18 mouse cellular contexts compared by ENCODE assay signal in the genomic region with DNA sequence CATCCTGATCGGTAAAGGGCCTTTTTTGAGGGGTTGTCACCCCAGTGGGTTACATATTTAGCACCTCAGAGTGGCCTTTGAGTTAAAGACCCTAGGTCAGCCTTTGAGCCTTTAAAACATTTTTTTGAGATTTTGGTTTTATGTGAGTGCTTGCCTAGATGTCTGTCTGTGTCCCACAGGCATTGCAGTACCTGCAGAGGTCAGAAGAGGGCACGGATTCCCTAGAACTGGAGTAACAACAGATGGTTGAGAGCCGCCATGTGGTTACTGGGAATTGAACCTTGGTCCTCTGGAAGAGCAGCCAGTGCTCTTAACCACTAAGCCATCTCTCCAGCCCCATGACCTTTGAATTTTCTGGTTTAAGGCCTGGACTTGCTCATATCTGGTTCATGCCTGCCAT. TPM values are rescaled to one million over a fixed set of nuclear protein-coding genes. Genes with fewer than 3 reads are reported as not detected.
DNase-seq lines count a peak whose midpoint lies in the region; ATAC-seq and TF ChIP-seq lines count a peak whose summit lies in the region.
"Had no signal": no experiment of that assay in that cellular context is flagged by ENCODE, and none has a peak within 500 bp of the region (broad histone marks: within the 10 kb centered on the region; RNA-seq: fewer than 3 reads in every experiment).

No protein-coding gene starts in this region.

- in situ Hi-C loops in CH12.LX (cut with MboI; ENCODE audit: low pct_ligation_motif_present, low pct_unique_long_range_greater_than_20kb, low sequenced_read_pairs): no loop called here

- H3K36me3 ChIP-seq in liver, embryonic 14.5 days (replicated peaks; ENCODE audit: control insufficient read depth, insufficient read depth, low read depth): no peaks in the 10 kb centered on the region
- H3K36me3 ChIP-seq in liver, embryonic 11.5 days (ENCODE audit: control insufficient read depth, insufficient read depth, low read length): no peaks in the 10 kb centered on the region
- H3K36me3 ChIP-seq in CH12.LX (replicated peaks in 1 of 2; ENCODE audit: control insufficient read depth in 1 of 2, insufficient read depth in 1 of 2, low read length in 1 of 2) (no peaks in the 10 kb centered on the region), G1E (replicated peaks) (no peaks in the 10 kb centered on the region), macrophage (ENCODE audit: inconsistent target) (no peaks in the 10 kb centered on the region)
- no peaks in the 10 kb centered on the region for H3K36me3 ChIP-seq in forebrain, embryonic 11.5 days (ENCODE audit: control insufficient read depth, insufficient read depth, low read length)
- H3K36me3 ChIP-seq: heart, embryonic 10.5 days; limb, embryonic 10.5 days; midbrain, embryonic 12.5 days had no signal

- dilution Hi-C loops in CH12.LX (cut with MboI; ENCODE audit: extremely low pct_ligation_motif_present, extremely low pct_unique_long_range_greater_than_20kb, low sequenced_read_pairs): no loop called here

- no peak for ATAC-seq in liver, embryonic 14.5 days (ENCODE audit: insufficient read depth)
- ATAC-seq in liver, embryonic 11.5 days (replicated peaks; ENCODE audit: low FRiP score): no peak
- ATAC-seq in G1E (ENCODE audit: extremely low read depth, insufficient number of reproducible peaks, low FRiP score, poor library complexity, severe bottlenecking): no peak; the same call in 1 of the 2 replicates
- no peak for ATAC-seq in forebrain, embryonic 11.5 days (replicated peaks; ENCODE audit: low FRiP score)
- ATAC-seq: forebrain, postnatal 0 days; inflammation-experienced regulatory T-cells, adult 6 months had no signal

- H3K4me2 ChIP-seq in liver, embryonic 14.5 days (ENCODE audit: low read depth): no peak overlapping the region
- H3K4me2 ChIP-seq in liver, embryonic 11.5 days: no peak overlapping the region
- H3K4me2 ChIP-seq in CH12.LX (ENCODE audit: insufficient read depth, low read depth, poor library complexity, severe bottlenecking): no peak overlapping the region
- no peak overlapping the region for H3K4me2 ChIP-seq in forebrain, embryonic 11.5 days (ENCODE audit: low read depth, low read length, severe bottlenecking)
- H3K4me2 ChIP-seq: midbrain, embryonic 12.5 days had no signal

- no peak for DNase-seq in liver, embryonic 14.5 days (ENCODE audit: low read depth in 3 of 3, low spot score in 3 of 3)
- DNase-seq in liver, embryonic 11.5 days (ENCODE audit: low spot score): no peak
- DNase-seq in CH12.LX (ENCODE audit: extremely low read depth): peak; percentile 15
- DNase-seq in G1E (ENCODE audit: low spot score): no peak
- no peak for DNase-seq in frontal cortex, adult 2 months (ENCODE audit: extremely low spot score in 1 of 2, low spot score in 1 of 2)
- no peak for DNase-seq in right cerebral cortex, postnatal 14 days
- no peak for DNase-seq in forebrain, embryonic 11.5 days (ENCODE audit: low spot score)
- DNase-seq: adrenal gland, adult 2 months; cerebellum, adult 9-11 months; forebrain, postnatal 0 days; gastrocnemius, postnatal 10 days; heart, postnatal 36 days; kidney, postnatal 14 days had no signal

- H3K27ac ChIP-seq in liver, embryonic 14.5 days: no peak overlapping the region
- no peak overlapping the region for H3K27ac ChIP-seq in liver, embryonic 11.5 days (ENCODE audit: low read depth, low read length)
- H3K27ac ChIP-seq in CH12.LX (ENCODE audit: insufficient read depth, low read depth) (no peak overlapping the region), macrophage (peak overlapping the region; percentile 63)
- no peak overlapping the region for H3K27ac ChIP-seq in forebrain, embryonic 11.5 days (ENCODE audit: low read depth, low read length)
- H3K27ac ChIP-seq: heart, embryonic 10.5 days; limb, embryonic 10.5 days; midbrain, embryonic 12.5 days had no signal

- no peaks in the 10 kb centered on the region for H3K27me3 ChIP-seq in liver, embryonic 14.5 days (ENCODE audit: control insufficient read depth, insufficient read depth, low read length)
- no peaks in the 10 kb centered on the region for H3K27me3 ChIP-seq in liver, embryonic 11.5 days (replicated peaks; ENCODE audit: control insufficient read depth, insufficient read depth, low read length)
- H3K27me3 ChIP-seq in CH12.LX (replicated peaks) (no peaks in the 10 kb centered on the region), G1E (ENCODE audit: insufficient read depth, low read length) (peaks cover 7% of the 10 kb centered on the region)
- H3K27me3 ChIP-seq in forebrain, embryonic 11.5 days (ENCODE audit: control insufficient read depth, insufficient read depth, low read length): no peaks in the 10 kb centered on the region
- H3K27me3 ChIP-seq: midbrain, embryonic 12.5 days had no signal

- TF ChIP-seq RAD21 in CH12.LX (IDR thresholded peaks at IDR 0.05; ENCODE audit: low read depth, low read length): peak; percentile 42

- H3K79me2 ChIP-seq in CH12.LX (replicated peaks; ENCODE audit: control insufficient read depth, extremely low read depth, insufficient read depth, poor library complexity, severe bottlenecking): no peaks in the 10 kb centered on the region
- no peaks in the 10 kb centered on the region for H3K79me2 ChIP-seq in macrophage (ENCODE audit: inconsistent target)

- H3K9me3 ChIP-seq in liver, embryonic 14.5 days (ENCODE audit: control insufficient read depth, low read length): no peaks in the 10 kb centered on the region
- H3K9me3 ChIP-seq in liver, embryonic 11.5 days (ENCODE audit: control insufficient read depth, low read length): no peaks in the 10 kb centered on the region
- no peaks in the 10 kb centered on the region for H3K9me3 ChIP-seq in CH12.LX (replicated peaks; ENCODE audit: low read length)
- no peaks in the 10 kb centered on the region for H3K9me3 ChIP-seq in G1E (replicated peaks)
- no peaks in the 10 kb centered on the region for H3K9me3 ChIP-seq in forebrain, embryonic 11.5 days (ENCODE audit: control insufficient read depth, low read length)
- H3K9me3 ChIP-seq: heart, embryonic 10.5 days; limb, embryonic 10.5 days; midbrain, embryonic 12.5 days had no signal

- H3K9ac ChIP-seq in liver, embryonic 14.5 days (replicated peaks): no peak overlapping the region
- no peak overlapping the region for H3K9ac ChIP-seq in liver, embryonic 11.5 days (ENCODE audit: low read depth, low read length)
- no peak overlapping the region for H3K9ac ChIP-seq in CH12.LX (ENCODE audit: insufficient read depth, low read depth)
- H3K9ac ChIP-seq in forebrain, embryonic 11.5 days (ENCODE audit: low read length): no peak overlapping the region
- H3K9ac ChIP-seq: forebrain, postnatal 0 days; midbrain, embryonic 12.5 days had no signal

- TF ChIP-seq POLR2A in CH12.LX (IDR thresholded peaks at IDR 0.05; ENCODE audit: low read depth, low read length): no peak

- TF ChIP-seq CTCF in liver, embryonic 14.5 days (IDR thresholded peaks at IDR 0.05; ENCODE audit: low read depth): peak; percentile 31; the same call in 1 of the 2 replicates
- TF ChIP-seq CTCF in CH12.LX (conservative IDR thresholded peaks at IDR 0.05 in 1 of 2, IDR thresholded peaks at IDR 0.05 in 1 of 2; ENCODE audit: low read depth in 2 of 2, low read length in 2 of 2) (peak in 1 of 2 experiments; percentile 60; a peak in 2 of 4 replicates), G1E (IDR thresholded peaks at IDR 0.05; ENCODE audit: low read depth, low read length) (peak; percentile 7; the same call in 1 of the 2 replicates)

- TF ChIP-seq EP300 in liver, embryonic 14.5 days (IDR thresholded peaks at IDR 0.05; ENCODE audit: low read depth): no peak
- TF ChIP-seq EP300 in CH12.LX (IDR thresholded peaks at IDR 0.05; ENCODE audit: low read length): no peak

- H3K4me1 ChIP-seq in liver, embryonic 14.5 days (replicated peaks; ENCODE audit: control insufficient read depth in 2 of 2, insufficient read depth in 2 of 2, low read length in 1 of 2): no peaks in the 10 kb centered on the region
- no peaks in the 10 kb centered on the region for H3K4me1 ChIP-seq in liver, embryonic 11.5 days (replicated peaks; ENCODE audit: control insufficient read depth, insufficient read depth, low read length)
- H3K4me1 ChIP-seq in CH12.LX (ENCODE audit: control insufficient read depth in 1 of 2, insufficient read depth in 2 of 2) (no peaks in the 10 kb centered on the region), G1E (ENCODE audit: insufficient read depth, low read depth, low read length) (no peaks in the 10 kb centered on the region)
- no peaks in the 10 kb centered on the region for H3K4me1 ChIP-seq in forebrain, embryonic 11.5 days (replicated peaks; ENCODE audit: control insufficient read depth, insufficient read depth, low read length)
- H3K4me1 ChIP-seq: heart, embryonic 10.5 days; limb, embryonic 10.5 days; midbrain, embryonic 12.5 days had no signal

- no peak overlapping the region for H3K4me3 ChIP-seq in liver, embryonic 14.5 days (ENCODE audit: insufficient read depth in 1 of 2, low read depth in 2 of 2, low read length in 2 of 2)
- H3K4me3 ChIP-seq in liver, embryonic 11.5 days (ENCODE audit: low read depth, low read length): no peak overlapping the region
- H3K4me3 ChIP-seq in CH12.LX (replicated peaks in 1 of 3; ENCODE audit: low read depth in 2 of 3, low read length in 2 of 3, poor library complexity in 1 of 3): no peak overlapping the region
- no peak overlapping the region for H3K4me3 ChIP-seq in G1E (ENCODE audit: low read depth, low read length)
- H3K4me3 ChIP-seq in macrophage (ENCODE audit: inconsistent target): no peak overlapping the region
- no peak overlapping the region for H3K4me3 ChIP-seq in forebrain, embryonic 11.5 days (ENCODE audit: low read depth, low read length)
- H3K4me3 ChIP-seq: heart, embryonic 10.5 days; limb, embryonic 10.5 days; midbrain, embryonic 12.5 days had no signal

- 52% methylated on average over 3 of the region's 3 CpGs for WGBS in liver, embryonic 14.5 days (ENCODE audit: insufficient replicate concordance)
- WGBS in liver, embryonic 11.5 days: 68% methylated on average over 3 of the region's 3 CpGs
- 97% methylated on average over 3 of the region's 3 CpGs for WGBS in macrophage (ENCODE audit: missing documents)
- 86% methylated on average over 3 of the region's 3 CpGs for WGBS in forebrain, embryonic 11.5 days

RNA-seq across cellular contexts. Expression of gene Trp53bp2, which starts 27.6 kb away (rescaled TPM):
- polyA plus RNA-seq in liver, embryonic 14.5 days (2012; rRNA removed): 2.3 and 2.5 TPM in 2 replicates
- 2.7 and 3.1 TPM in 2 replicates for polyA plus RNA-seq in liver, embryonic 14.5 days (2014; fragmentation: Nextera tagmentation; extraction: Ambion mirVana)
- 12.3 and 14.0 TPM in 2 replicates for polyA plus RNA-seq in liver, embryonic 11.5 days (2014; fragmentation: Nextera tagmentation; extraction: Ambion mirVana)
- 2.6 and 2.9 TPM in 2 replicates for total RNA-seq in CH12.LX (2012; rRNA removed)
- total RNA-seq in CH12.LX (2014; rRNA removed): 1.4 and 1.8 TPM in 2 replicates
- 4.7 and 4.8 TPM in 2 replicates for polyA plus RNA-seq in CH12.LX (2012; ENCODE audit: insufficient read length, low read depth)
- total RNA-seq in G1E (2014; fragmentation: Nextera tagmentation): 20.5 and 28.1 TPM in 2 replicates
- total RNA-seq in G1E (2017): 5.5 and 7.6 TPM in 2 replicates
- polyA plus RNA-seq in G1E (2012): 10.1 and 16.7 TPM in 2 replicates
- total RNA-seq in macrophage (2018; cell fraction: chromatin; rRNA removed): 10 to 100 TPM in 25 of 26 experiments, 1 to 10 TPM in 1; 9.6 to 27.3 (median 18.4) TPM
- total RNA-seq in macrophage (2018; cell fraction: cytosol; rRNA removed): 10 to 100 TPM in 18 of 26 experiments, 1 to 10 TPM in 8; 8.3 to 16.7 (median 11.0) TPM
- 10 to 100 TPM; 10.9 to 25.2 (median 16.2) TPM for total RNA-seq in macrophage (2018; cell fraction: nucleus; rRNA removed)
- 7.8 to 17.9 TPM (median 9.2 TPM) in 3 replicates for polyA plus RNA-seq in macrophage (2018)
- polyA plus RNA-seq in frontal cortex, adult 2 months (2012; rRNA removed): 21.1 and 22.2 TPM in 2 replicates
- 35.7 and 38.5 TPM in 2 replicates for polyA plus RNA-seq in forebrain, embryonic 11.5 days (2014; fragmentation: Nextera tagmentation; extraction: Ambion mirVana)

RNA-seq across cellular contexts. Expression of gene Fbxo28, which starts 39.9 kb away (rescaled TPM):
- polyA plus RNA-seq in liver, embryonic 14.5 days (2012; rRNA removed): 2.3 and 3.8 TPM in 2 replicates
- 5.7 and 7.1 TPM in 2 replicates for polyA plus RNA-seq in liver, embryonic 14.5 days (2014; fragmentation: Nextera tagmentation; extraction: Ambion mirVana)
- polyA plus RNA-seq in liver, embryonic 11.5 days (2014; fragmentation: Nextera tagmentation; extraction: Ambion mirVana): 14.8 and 18.0 TPM in 2 replicates
- total RNA-seq in CH12.LX (2012; rRNA removed) (12.6 and 14.2 TPM in 2 replicates), CH12.LX (2014; rRNA removed) (12.7 and 13.3 TPM in 2 replicates), G1E (2014; fragmentation: Nextera tagmentation) (18.0 and 23.9 TPM in 2 replicates), G1E (2017) (26.5 and 29.1 TPM in 2 replicates)
- polyA plus RNA-seq in CH12.LX (2012; ENCODE audit: insufficient read length, low read depth) (11.9 and 16.9 TPM in 2 replicates), G1E (2012) (27.5 and 44.2 TPM in 2 replicates), macrophage (2018) (14.6 to 15.9 TPM (median 15.1 TPM) in 3 replicates)
- 10 to 100 TPM in 25 of 26 experiments, 1 to 10 TPM in 1; 9.9 to 33.9 (median 19.7) TPM for total RNA-seq in macrophage (2018; cell fraction: chromatin; rRNA removed)
- 10 to 100 TPM; 14.9 to 24.8 (median 20.3) TPM for total RNA-seq in macrophage (2018; cell fraction: cytosol; rRNA removed)
- total RNA-seq in macrophage (2018; cell fraction: nucleus; rRNA removed): 10 to 100 TPM; 14.7 to 37.6 (median 22.4) TPM
- 26.0 and 27.2 TPM in 2 replicates for polyA plus RNA-seq in frontal cortex, adult 2 months (2012; rRNA removed)
- polyA plus RNA-seq in forebrain, embryonic 11.5 days (2014; fragmentation: Nextera tagmentation; extraction: Ambion mirVana): 27.7 and 34.8 TPM in 2 replicates
